Mouse (Mus musculus) urinary bladder, postnatal 25 days (tissue): Measurements from ENCODE around the gene Nox4.

Experiments
- DNase-seq: peaks from one replicate; pipeline ENCODE4 v3.0.0; 2022; ENCODE audit warnings: low spot score

Nox4 gene

GRCm38 (mm10) chr7:87371316-87371715 lies 125.4 kb downstream of the Nox4 start:
- no peak for DNase-seq

GRCm38 (mm10) chr7:87374322-87374721 lies 128.4 kb downstream of the Nox4 start:
- DNase-seq = no peak

- DNase-seq = no peak
Measured at GRCm38 (mm10) chr7:87374935-87375334, 129.0 kb downstream of the Nox4 start.

- DNase-seq = no peak
Measured at GRCm38 (mm10) chr7:87397023-87397422, 151.1 kb downstream of the Nox4 start.

GRCm38 (mm10) chr7:87411373-87411772 lies 165.5 kb downstream of the Nox4 start:
- peak; percentile 3 for DNase-seq

GRCm38 (mm10) chr7:87413271-87413670 lies 167.4 kb downstream of the Nox4 start:
- no peak for DNase-seq
